Mouse (Mus musculus): Measurements from ENCODE around the gene Ikzf2. TPM values are rescaled to one million over a fixed set of nuclear protein-coding genes. Genes with fewer than 3 reads are reported as not detected.

The Ikzf2 gene
- polyA plus RNA-seq, 1 experiment from 2014 or later, result 2.4 TPM

GRCm38 (mm10) chr1:69657455-69657854, 29.6 kb downstream of the Ikzf2 start:
- no peak overlapping the region for H3K27ac ChIP-seq (replicated peaks)
- no peaks in the 10 kb centered on the region for H3K36me3 ChIP-seq (ENCODE audit: control insufficient read depth, insufficient read depth, low read length)
- no peak overlapping the region for H3K4me2 ChIP-seq (replicated peaks; ENCODE audit: low read depth)
- DNase-seq (ENCODE audit: low spot score) (no peak), ATAC-seq (ENCODE audit: low FRiP score, low TSS enrichment) (no peak)
- no peak overlapping the region for H3K9ac ChIP-seq (ENCODE audit: low read length)
- no peak for TF ChIP-seq EP300 (optimal IDR thresholded peaks at IDR 0.05)
- no peak for TF ChIP-seq CTCF (IDR thresholded peaks at IDR 0.05; ENCODE audit: low read depth)
- H3K9me3 ChIP-seq (ENCODE audit: control insufficient read depth, low read length), result no peaks in the 10 kb centered on the region
- no peak overlapping the region for H3K4me3 ChIP-seq (ENCODE audit: low read depth, low read length)
- no peaks in the 10 kb centered on the region for H3K4me1 ChIP-seq (replicated peaks; ENCODE audit: control insufficient read depth, insufficient read depth)
- no peaks in the 10 kb centered on the region for H3K27me3 ChIP-seq (ENCODE audit: control insufficient read depth, insufficient read depth, low read length)
- 75% methylated on average over 3 of the region's 3 CpGs for WGBS

GRCm38 (mm10) chr1:69656929-69657328, 30.1 kb downstream of the Ikzf2 start:
- DNase-seq (ENCODE audit: low spot score) (peak; percentile 47), ATAC-seq (ENCODE audit: low FRiP score, low TSS enrichment) (peak; percentile 67; the same call in 1 of the 2 replicates)
- Histone ChIP-seq H3K9me3 (ENCODE audit: control insufficient read depth, low read length) (no peaks in the 10 kb centered on the region), H3K4me1 (replicated peaks; ENCODE audit: control insufficient read depth, insufficient read depth) (no peaks in the 10 kb centered on the region), H3K4me3 (ENCODE audit: low read depth, low read length) (no peak overlapping the region), H3K9ac (ENCODE audit: low read length) (no peak overlapping the region), H3K27ac (replicated peaks) (no peak overlapping the region), H3K27me3 (ENCODE audit: control insufficient read depth, insufficient read depth, low read length) (no peaks in the 10 kb centered on the region), H3K36me3 (ENCODE audit: control insufficient read depth, insufficient read depth, low read length) (no peaks in the 10 kb centered on the region), H3K4me2 (replicated peaks; ENCODE audit: low read depth) (peak overlapping the region; percentile 17; the same call in 1 of the 2 replicates)
- WGBS, result 41% methylated on average over 16 of the region's 16 CpGs
- TF ChIP-seq EP300 (optimal IDR thresholded peaks at IDR 0.05) (no peak), CTCF (IDR thresholded peaks at IDR 0.05; ENCODE audit: low read depth) (no peak)

DNA sequence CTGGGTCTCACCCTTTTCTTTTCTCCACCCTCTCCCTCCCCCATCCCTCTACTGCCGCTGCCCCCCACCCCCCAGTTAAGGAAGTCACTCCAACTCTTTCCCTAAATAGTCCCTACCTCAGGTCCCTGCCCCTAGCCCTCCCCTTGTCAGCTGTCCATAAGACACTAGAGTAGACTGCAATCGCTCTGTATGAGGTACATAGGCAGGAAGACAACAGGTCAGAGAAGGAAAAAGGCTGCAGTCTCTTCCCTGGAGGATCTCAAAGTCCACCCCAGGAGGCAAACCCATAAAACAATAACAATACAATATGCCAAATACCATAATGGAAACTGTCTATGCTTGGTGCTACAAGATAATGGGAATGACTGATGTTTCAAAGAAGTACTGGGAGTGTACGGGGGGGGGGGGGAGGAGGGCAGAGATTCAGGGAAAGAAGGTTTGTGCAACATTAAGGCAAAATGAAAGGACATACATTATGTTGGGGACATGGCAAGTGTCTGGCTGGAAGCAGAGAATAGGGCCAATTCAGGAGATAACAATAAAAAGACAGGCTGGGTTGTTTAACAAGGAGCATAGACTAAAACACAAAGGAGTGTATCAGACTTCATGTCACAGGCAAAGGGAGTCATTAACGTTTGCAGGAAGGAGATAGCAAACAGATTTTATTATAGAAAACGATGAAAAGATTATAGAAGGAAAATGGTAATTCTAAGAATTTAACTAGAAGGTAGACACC, 30.8 kb downstream of the Ikzf2 start:
- Histone ChIP-seq H3K36me3 (ENCODE audit: control insufficient read depth, insufficient read depth, low read length) (no peaks in the 10 kb centered on the region), H3K27me3 (ENCODE audit: control insufficient read depth, insufficient read depth, low read length) (no peaks in the 10 kb centered on the region), H3K9me3 (ENCODE audit: control insufficient read depth, low read length) (no peaks in the 10 kb centered on the region), H3K4me1 (replicated peaks; ENCODE audit: control insufficient read depth, insufficient read depth) (no peaks in the 10 kb centered on the region), H3K27ac (replicated peaks) (no peak overlapping the region), H3K9ac (ENCODE audit: low read length) (no peak overlapping the region), H3K4me3 (ENCODE audit: low read depth, low read length) (no peak overlapping the region), H3K4me2 (replicated peaks; ENCODE audit: low read depth) (no peak overlapping the region)
- DNase-seq (ENCODE audit: low spot score), result no peak
- WGBS, result 49% methylated on average over 5 of the region's 5 CpGs
- TF ChIP-seq CTCF (IDR thresholded peaks at IDR 0.05; ENCODE audit: low read depth), result no peak
- TF ChIP-seq EP300 (optimal IDR thresholded peaks at IDR 0.05), result no peak
- ATAC-seq (ENCODE audit: low FRiP score, low TSS enrichment), result 0 out of 2 replicates have a peak, but pooled peaks have one; percentile 2

DNA sequence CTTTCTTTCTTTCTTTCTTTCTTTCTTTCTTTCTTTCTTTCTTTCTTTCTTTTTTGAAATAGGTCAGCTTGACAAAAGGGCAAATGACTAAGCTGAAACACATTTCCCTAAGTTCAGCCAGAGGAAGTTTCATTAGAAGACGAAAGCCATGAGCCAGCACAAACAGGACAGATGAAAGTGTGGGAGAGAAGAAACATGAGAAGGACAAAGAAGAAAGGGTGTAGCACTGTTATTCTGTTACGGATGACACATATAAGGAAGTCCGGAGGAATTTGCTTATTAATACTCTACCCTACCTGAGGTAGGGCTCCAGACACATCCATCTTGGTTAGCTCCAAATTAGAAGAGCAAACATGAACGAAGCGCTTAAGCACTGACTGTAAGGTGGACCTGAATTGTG, 31.7 kb downstream of the Ikzf2 start:
- H3K4me1 ChIP-seq (replicated peaks; ENCODE audit: control insufficient read depth, insufficient read depth), result no peaks in the 10 kb centered on the region
- ATAC-seq (ENCODE audit: low FRiP score, low TSS enrichment) (peak; percentile 80), DNase-seq (ENCODE audit: low spot score) (no peak)
- no peak overlapping the region for H3K4me3 ChIP-seq (ENCODE audit: low read depth, low read length)
- TF ChIP-seq EP300 (optimal IDR thresholded peaks at IDR 0.05), result no peak
- no peak for TF ChIP-seq CTCF (IDR thresholded peaks at IDR 0.05; ENCODE audit: low read depth)
- no peak overlapping the region for H3K4me2 ChIP-seq (replicated peaks; ENCODE audit: low read depth)
- 45% methylated on average over 5 of the region's 5 CpGs for WGBS
- H3K9me3 ChIP-seq (ENCODE audit: control insufficient read depth, low read length), result no peaks in the 10 kb centered on the region
- H3K36me3 ChIP-seq (ENCODE audit: control insufficient read depth, insufficient read depth, low read length), result no peaks in the 10 kb centered on the region
- no peak overlapping the region for H3K9ac ChIP-seq (ENCODE audit: low read length)
- H3K27ac ChIP-seq (replicated peaks), result no peak overlapping the region
- no peaks in the 10 kb centered on the region for H3K27me3 ChIP-seq (ENCODE audit: control insufficient read depth, insufficient read depth, low read length)

GRCm38 (mm10) chr1:69654955-69655354, 32.1 kb downstream of the Ikzf2 start:
- ATAC-seq (ENCODE audit: low FRiP score, low TSS enrichment) (no peak), DNase-seq (ENCODE audit: low spot score) (no peak)
- H3K9ac ChIP-seq (ENCODE audit: low read length), result no peak overlapping the region
- no peaks in the 10 kb centered on the region for H3K27me3 ChIP-seq (ENCODE audit: control insufficient read depth, insufficient read depth, low read length)
- no peak overlapping the region for H3K27ac ChIP-seq (replicated peaks)
- H3K4me2 ChIP-seq (replicated peaks; ENCODE audit: low read depth), result no peak overlapping the region
- TF ChIP-seq CTCF (IDR thresholded peaks at IDR 0.05; ENCODE audit: low read depth) (no peak), EP300 (optimal IDR thresholded peaks at IDR 0.05) (no peak)
- no peaks in the 10 kb centered on the region for H3K4me1 ChIP-seq (replicated peaks; ENCODE audit: control insufficient read depth, insufficient read depth)
- 25% methylated on average over 1 of the region's 1 CpGs for WGBS
- H3K9me3 ChIP-seq (ENCODE audit: control insufficient read depth, low read length), result no peaks in the 10 kb centered on the region
- H3K4me3 ChIP-seq (ENCODE audit: low read depth, low read length), result no peak overlapping the region
- H3K36me3 ChIP-seq (ENCODE audit: control insufficient read depth, insufficient read depth, low read length), result no peaks in the 10 kb centered on the region

DNA sequence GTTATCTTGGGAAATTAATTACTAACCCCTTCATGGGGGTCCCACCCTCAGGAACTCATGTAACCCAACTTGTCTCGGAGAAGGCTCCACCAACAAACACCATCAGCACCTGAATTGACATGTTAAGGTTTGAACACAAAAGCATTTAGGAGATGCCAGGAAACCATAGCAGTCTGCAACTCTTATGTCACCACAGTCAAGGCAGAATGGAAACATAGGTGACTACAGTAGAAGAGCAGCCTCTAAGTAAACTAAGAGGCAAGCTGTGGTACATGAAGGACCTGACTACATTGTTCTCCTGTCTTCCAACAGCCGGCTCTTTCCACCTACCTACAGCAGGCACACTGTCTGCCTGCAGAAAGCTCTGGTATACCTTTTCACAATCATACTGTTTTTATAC, 33.6 kb downstream of the Ikzf2 start:
- 85% methylated on average over 2 of the region's 2 CpGs for WGBS
- Histone ChIP-seq H3K36me3 (ENCODE audit: control insufficient read depth, insufficient read depth, low read length) (no peaks in the 10 kb centered on the region), H3K4me2 (replicated peaks; ENCODE audit: low read depth) (no peak overlapping the region), H3K9ac (ENCODE audit: low read length) (no peak overlapping the region), H3K9me3 (ENCODE audit: control insufficient read depth, low read length) (no peaks in the 10 kb centered on the region), H3K27ac (replicated peaks) (no peak overlapping the region), H3K4me1 (replicated peaks; ENCODE audit: control insufficient read depth, insufficient read depth) (no peaks in the 10 kb centered on the region), H3K27me3 (ENCODE audit: control insufficient read depth, insufficient read depth, low read length) (no peaks in the 10 kb centered on the region), H3K4me3 (ENCODE audit: low read depth, low read length) (no peak overlapping the region)
- no peak for DNase-seq (ENCODE audit: low spot score)
- ATAC-seq (ENCODE audit: low FRiP score, low TSS enrichment), result no peak
- TF ChIP-seq EP300 (optimal IDR thresholded peaks at IDR 0.05) (no peak), CTCF (IDR thresholded peaks at IDR 0.05; ENCODE audit: low read depth) (no peak)
